Mouse (Mus musculus): ENCODE measurements at regions not wholly inside any gene's neighbourhood (a gene's known extent, or its start where the extent isn't known, plus 50 kb on each side); places are given as distances from the start of the nearest gene placed in this dataset.

DNA sequence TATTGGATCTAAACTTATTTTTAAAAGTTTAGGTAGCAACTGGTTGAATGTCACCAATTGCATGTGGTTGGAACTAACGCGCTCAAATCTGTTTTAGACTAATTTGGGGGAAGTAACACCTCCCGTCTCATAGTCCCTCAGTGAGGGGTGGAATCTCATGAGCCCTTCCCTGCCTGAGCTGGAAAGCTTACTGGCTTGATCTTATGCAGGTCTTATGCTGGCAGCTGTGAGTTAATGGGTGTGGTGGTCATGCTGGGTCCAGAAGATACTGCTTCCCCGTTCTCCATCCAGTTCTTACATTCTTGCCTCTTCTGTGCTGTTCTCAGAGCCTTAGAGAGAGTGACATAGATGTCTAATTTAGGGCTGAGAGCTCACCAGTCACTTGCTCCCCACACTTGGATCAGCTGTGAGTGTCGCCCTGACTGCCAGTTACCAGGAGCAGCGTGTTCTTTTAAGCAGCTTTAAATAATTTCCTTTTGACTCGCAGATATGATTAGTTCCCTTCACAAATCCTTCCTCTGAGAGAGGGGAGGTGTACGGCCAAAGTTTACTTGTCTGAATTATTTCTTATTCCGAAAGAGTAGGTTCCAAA is 128.4 kb upstream of the 1700012A03Rik start:
- TF ChIP-seq POLR2A (IDR thresholded peaks at IDR 0.05; ENCODE audit: low read depth, low read length): no peak
- TF ChIP-seq CTCF (IDR thresholded peaks at IDR 0.05; ENCODE audit: borderline replicate concordance, insufficient read depth, low read length): no peak
